Mouse (Mus musculus) forebrain, embryonic 14.5 days (tissue): ENCODE data around the gene Gatad2b. TPM values are rescaled to one million over a fixed set of nuclear protein-coding genes. Genes with fewer than 3 reads are reported as not detected.
"Not testable (repeated sequence)": the region's sequence is repeated elsewhere in the genome, so short reads cannot be mapped to it uniquely, and the experiment has no call there.

Experiments used
- ATAC-seq: fragments of 200-750 bp; cut with Nextera tagmentation; 2 replicates; pipeline ENCODE4 v1.8.0; 2017; ENCODE audit warnings: mild to moderate bottlenecking, moderate library complexity
- DNase-seq: peaks from one replicate; pipeline ENCODE4 v3.0.0-alpha.2; 2015; ENCODE audit warnings: low spot score
- H3K27ac ChIP-seq: fragments of 300-500 bp; sonication (generic); 2 replicates; pipeline ENCODE4 v1.5.1; 2014; ENCODE audit warnings: low read depth, mild to moderate bottlenecking, control low read depth, low read length, moderate library complexity
- H3K27me3 ChIP-seq: fragments of 300-500 bp; sonication (generic); replicated peaks from 2 replicates; pipeline ENCODE4 v1.6.1; 2014; ENCODE audit warnings: low read length, control low read depth, mixed read lengths; ENCODE audit not compliant: control insufficient read depth, insufficient read depth
- H3K36me3 ChIP-seq: fragments of 300-500 bp; sonication (generic); 2 replicates; pipeline ENCODE4 v1.6.1; 2014; ENCODE audit warnings: low read length, control low read depth; ENCODE audit not compliant: control insufficient read depth, insufficient read depth
- H3K4me1 ChIP-seq: fragments of 300-500 bp; sonication (generic); 2 replicates; pipeline ENCODE4 v1.6.1; 2014; ENCODE audit warnings: antibody characterized with exemption, low read length, control low read depth; ENCODE audit not compliant: control insufficient read depth, insufficient read depth
- H3K4me2 ChIP-seq: fragments of 300-500 bp; sonication (generic); 2 replicates; pipeline ENCODE4 v1.6.1; 2014; ENCODE audit warnings: mild to moderate bottlenecking, control low read depth, low read length
- H3K4me3 ChIP-seq: fragments of 300-500 bp; sonication (generic); 2 replicates; pipeline ENCODE4 v1.5.1; 2014; ENCODE audit warnings: low read depth, low read length, control low read depth
- H3K9ac ChIP-seq: fragments of 300-500 bp; sonication (generic); 2 replicates; pipeline ENCODE4 v1.6.1; 2014; ENCODE audit warnings: mild to moderate bottlenecking, low read length, control low read depth, moderate library complexity
- H3K9me3 ChIP-seq: fragments of 300-500 bp; sonication (generic); replicated peaks from 2 replicates; pipeline ENCODE4 v1.6.1; 2016; ENCODE audit warnings: low read length, control low read depth, mixed read lengths; ENCODE audit not compliant: control insufficient read depth
- WGBS: fragments of 180-500 bp; shearing (Covaris S2); extraction: QIAGEN DNeasy Blood & Tissue Kit; methylation state at CpG from one replicate; pipeline ENCODE4 v1.1.7; 2014; 5-methylcytosine and 5-hydroxymethylcytosine counted together
- polyA plus RNA-seq: library from polyadenylated mRNA; unstranded; fragments of >200 nt; fragmentation: Nextera tagmentation; extraction: Ambion mirVana; gene quantifications from 2 replicates; pipeline ENCODE4 v1.2.1, GENCODE M21; 2014

Gatad2b gene
- polyA plus RNA-seq, 1 experiment from 2014 or later: 14.4 TPM

- Histone ChIP-seq H3K4me1 (peaks cover 10% of the 10 kb centered on the region), H3K4me2 (peak overlapping the region; percentile 73), H3K36me3 (peaks cover 25% of the 10 kb centered on the region)
- not testable (repeated sequence) for H3K27ac ChIP-seq, H3K4me3 ChIP-seq, H3K9ac ChIP-seq, H3K27me3 ChIP-seq, DNase-seq, H3K9me3 ChIP-seq
- ATAC-seq: peak; percentile 1; the same call in 1 of the 2 replicates
- 87% methylated on average over 1 of the region's 1 CpGs for WGBS
These were observed 39.8 kb upstream of the Gatad2b start for GRCm38 (mm10) chr3:90253174-90253573.

GRCm38 (mm10) chr3:90253653-90254418, 39.1 kb upstream of the Gatad2b start, which contains the start of gene Crtc2:
Gene Crtc2, plus strand, starts transcription at chr3:90254163.
- 2% methylated on average over 40 of the region's 40 CpGs for WGBS
- Histone ChIP-seq H3K9me3 (no peaks in the 10 kb centered on the region), H3K36me3 (peaks cover 29% of the 10 kb centered on the region), H3K4me2 (peak within 1 kb of the TSS; percentile 73), H3K4me1 (peaks cover 6% of the 10 kb centered on the region), H3K27me3 (no peaks in the 10 kb centered on the region), H3K4me3 (peak within 1 kb of the TSS; percentile 96), H3K27ac (peak within 1 kb of the TSS; percentile 84), H3K9ac (peak within 1 kb of the TSS; percentile 96)
- DNase-seq: peak; percentile 99
- peak; percentile 98 for ATAC-seq

- WGBS: under 1% methylated on average over 41 of the region's 41 CpGs
- peak overlapping the region; percentile 96 for H3K4me3 ChIP-seq
These were observed 38.4 kb upstream of the Gatad2b start for GRCm38 (mm10) chr3:90254419-90255193.

GRCm38 (mm10) chr3:90255194-90255565, 37.8 kb upstream of the Gatad2b start:
- Histone ChIP-seq H3K36me3 (peaks cover 42% of the 10 kb centered on the region), H3K27ac (no peak overlapping the region), H3K9ac (peak overlapping the region; percentile 96), H3K9me3 (no peaks in the 10 kb centered on the region), H3K27me3 (no peaks in the 10 kb centered on the region), H3K4me2 (peak overlapping the region; percentile 73), H3K4me1 (peaks cover 6% of the 10 kb centered on the region), H3K4me3 (peak overlapping the region; percentile 96)
- 17% methylated on average over 2 of the region's 2 CpGs for WGBS
- DNase-seq (no peak), ATAC-seq (no peak)

More at GRCm38 (mm10) chr3:90254419-90255193, 38.4 kb upstream of the Gatad2b start:
- Histone ChIP-seq H3K27ac (peak overlapping the region; percentile 84), H3K9me3 (no peaks in the 10 kb centered on the region), H3K4me1 (peaks cover 6% of the 10 kb centered on the region), H3K27me3 (no peaks in the 10 kb centered on the region), H3K9ac (peak overlapping the region; percentile 96), H3K4me2 (peak overlapping the region; percentile 73), H3K36me3 (peaks cover 37% of the 10 kb centered on the region)
- DNase-seq (no peak), ATAC-seq (peak; percentile 65)

- ATAC-seq (no peak), DNase-seq (no peak)
- H3K9ac ChIP-seq: peak overlapping the region; percentile 21; the same call in 1 of the 2 replicates
- no peak overlapping the region for H3K4me3 ChIP-seq
- no peaks in the 10 kb centered on the region for H3K27me3 ChIP-seq
- no peaks in the 10 kb centered on the region for H3K9me3 ChIP-seq
- H3K4me1 ChIP-seq: peaks cover 6% of the 10 kb centered on the region
- 90% methylated on average over 14 of the region's 14 CpGs for WGBS
- no peak overlapping the region for H3K27ac ChIP-seq
- peak overlapping the region; percentile 73 for H3K4me2 ChIP-seq
- peaks cover 49% of the 10 kb centered on the region for H3K36me3 ChIP-seq
These were observed 37.1 kb upstream of the Gatad2b start for GRCm38 (mm10) chr3:90255784-90256353.

- Histone ChIP-seq H3K9ac (no peak overlapping the region), H3K4me2 (no peak overlapping the region), H3K27me3 (no peaks in the 10 kb centered on the region), H3K9me3 (no peaks in the 10 kb centered on the region), H3K4me1 (peaks cover 6% of the 10 kb centered on the region), H3K27ac (no peak overlapping the region), H3K36me3 (peaks cover 52% of the 10 kb centered on the region), H3K4me3 (no peak overlapping the region)
- WGBS: 94% methylated on average over 19 of the region's 19 CpGs
- no peak for DNase-seq
- no peak for ATAC-seq
These were observed 36.0 kb upstream of the Gatad2b start for GRCm38 (mm10) chr3:90256731-90257530.

- Histone ChIP-seq H3K4me1 (peaks cover 6% of the 10 kb centered on the region), H3K4me3 (no peak overlapping the region), H3K9ac (no peak overlapping the region), H3K9me3 (no peaks in the 10 kb centered on the region), H3K27me3 (no peaks in the 10 kb centered on the region), H3K36me3 (peaks cover 67% of the 10 kb centered on the region), H3K27ac (no peak overlapping the region), H3K4me2 (no peak overlapping the region)
- whole genome bisulfite sequencing: 95% methylated on average over 4 of the region's 4 CpGs
- DNase-seq: no peak
- no peak for ATAC-seq
These were observed 34.5 kb upstream of the Gatad2b start for GRCm38 (mm10) chr3:90258521-90258920.

- 95% methylated on average over 5 of the region's 5 CpGs for WGBS
- Histone ChIP-seq H3K27me3 (no peaks in the 10 kb centered on the region), H3K9me3 (no peaks in the 10 kb centered on the region), H3K4me3 (no peak overlapping the region), H3K9ac (no peak overlapping the region), H3K4me1 (peaks cover 4% of the 10 kb centered on the region; the same call in 1 of the 2 replicates), H3K36me3 (peaks cover 60% of the 10 kb centered on the region), H3K4me2 (no peak overlapping the region), H3K27ac (no peak overlapping the region)
- no peak for ATAC-seq
- no peak for DNase-seq
These were observed 29.7 kb upstream of the Gatad2b start for GRCm38 (mm10) chr3:90263121-90263771.
